Mouse (Mus musculus) lung, embryonic 14.5 days (tissue): ENCODE results near the gene Dab2. TPM values are rescaled to one million over a fixed set of nuclear protein-coding genes. Genes with fewer than 3 reads are reported as not detected.

Experiments
- ATAC-seq: fragments of 200-750 bp; cut with Nextera tagmentation; 2 replicates; pipeline ENCODE4 v1.8.0; 2017; ENCODE audit warnings: mild to moderate bottlenecking, moderate TSS enrichment, moderate library complexity; ENCODE audit not compliant: insufficient read depth
- DNase-seq: peaks from one replicate; pipeline ENCODE4 v3.0.0-alpha.2; 2015
- H3K27ac ChIP-seq: fragments of 300-500 bp; sonication (generic); 2 replicates; pipeline ENCODE4 v1.5.1; 2014; ENCODE audit warnings: low read depth, mild to moderate bottlenecking, moderate library complexity
- H3K27me3 ChIP-seq: fragments of 300-500 bp; sonication (generic); 2 replicates; pipeline ENCODE4 v1.6.1; 2014; ENCODE audit warnings: low read length, control low read depth; ENCODE audit not compliant: insufficient read depth
- H3K36me3 ChIP-seq: fragments of 300-500 bp; sonication (generic); 2 replicates; pipeline ENCODE4 v1.6.1; 2014; ENCODE audit warnings: control low read depth; ENCODE audit not compliant: insufficient read depth
- H3K4me1 ChIP-seq: fragments of 300-500 bp; sonication (generic); 2 replicates; pipeline ENCODE4 v1.6.1; 2014; ENCODE audit warnings: antibody characterized with exemption, control low read depth; ENCODE audit not compliant: insufficient read depth
- H3K4me2 ChIP-seq: fragments of 300-500 bp; sonication (generic); 2 replicates; pipeline ENCODE4 v1.6.1; 2014; ENCODE audit warnings: mild to moderate bottlenecking
- H3K4me3 ChIP-seq: fragments of 300-500 bp; sonication (generic); 2 replicates; pipeline ENCODE4 v1.5.1; 2014; ENCODE audit warnings: low read depth, low read length
- H3K9ac ChIP-seq: fragments of 300-500 bp; sonication (generic); 2 replicates; pipeline ENCODE4 v1.6.1; 2014
- H3K9me3 ChIP-seq: fragments of 300-500 bp; sonication (generic); 2 replicates; pipeline ENCODE4 v1.6.1; 2016; ENCODE audit warnings: low read depth, low read length, control low read depth
- CTCF ChIP-seq: IDR thresholded peaks from 2 replicates; pipeline ENCODE4 v1.5.1; 2016; ENCODE audit warnings: antibody characterized with exemption, low read depth
- WGBS: fragments of 180-500 bp; shearing (Covaris S2); extraction: QIAGEN DNeasy Blood & Tissue Kit; methylation state at CpG from one replicate; pipeline ENCODE4 v1.1.7; 2014; 5-methylcytosine and 5-hydroxymethylcytosine counted together
- polyA plus RNA-seq: library from polyadenylated mRNA; unstranded; fragments of >200 nt; fragmentation: Nextera tagmentation; extraction: Ambion mirVana; gene quantifications from 2 replicates; pipeline ENCODE4 v1.2.1, GENCODE M21; 2014

Dab2 gene
- polyA plus RNA-seq, 1 experiment from 2014 or later, result 50.0 TPM

- H3K36me3 ChIP-seq, result no peaks in the 10 kb centered on the region
- peak overlapping the region; percentile 59; the same call in 1 of the 2 replicates for H3K27ac ChIP-seq
- H3K9ac ChIP-seq, result no peak overlapping the region
- H3K27me3 ChIP-seq, result no peaks in the 10 kb centered on the region
- no peaks in the 10 kb centered on the region for H3K9me3 ChIP-seq
- peak overlapping the region; percentile 25 for H3K4me2 ChIP-seq
- TF ChIP-seq CTCF, result no peak
- peaks cover 14% of the 10 kb centered on the region for H3K4me1 ChIP-seq
- no peak overlapping the region for H3K4me3 ChIP-seq
- ATAC-seq (peak; percentile 59), DNase-seq (peak; percentile 83)
- 24% methylated on average over 11 of the region's 11 CpGs for WGBS
Observed at GRCm38 (mm10) chr15:6278606-6279468, 20.8 kb upstream of the Dab2 start.

GRCm38 (mm10) chr15:6280021-6280451 is 19.6 kb upstream of the Dab2 start:
- 27% methylated on average over 4 of the region's 4 CpGs for WGBS
- ATAC-seq, result peak; percentile 69
- TF ChIP-seq CTCF, result no peak
- Histone ChIP-seq H3K27ac (peak overlapping the region; percentile 59; the same call in 1 of the 2 replicates), H3K9me3 (no peaks in the 10 kb centered on the region), H3K4me2 (0 out of 2 replicates have a peak overlapping the region, but pooled peaks have one; percentile 16), H3K36me3 (no peaks in the 10 kb centered on the region), H3K9ac (no peak overlapping the region), H3K4me3 (no peak overlapping the region), H3K4me1 (peaks cover 14% of the 10 kb centered on the region), H3K27me3 (no peaks in the 10 kb centered on the region)
- peak; percentile 66 for DNase-seq

GRCm38 (mm10) chr15:6283249-6283648 is 16.3 kb upstream of the Dab2 start:
- DNase-seq, result no peak
- Histone ChIP-seq H3K27me3 (no peaks in the 10 kb centered on the region), H3K4me3 (no peak overlapping the region), H3K4me2 (no peak overlapping the region), H3K9me3 (no peaks in the 10 kb centered on the region), H3K4me1 (peaks cover 14% of the 10 kb centered on the region), H3K9ac (no peak overlapping the region), H3K36me3 (no peaks in the 10 kb centered on the region), H3K27ac (no peak overlapping the region)
- ATAC-seq, result no peak
- TF ChIP-seq CTCF, result no peak
- WGBS, result 82% methylated on average over 9 of the region's 9 CpGs

- TF ChIP-seq CTCF, result no peak
- Histone ChIP-seq H3K27ac (no peak overlapping the region), H3K36me3 (no peaks in the 10 kb centered on the region), H3K27me3 (no peaks in the 10 kb centered on the region), H3K4me1 (no peaks in the 10 kb centered on the region), H3K4me2 (no peak overlapping the region), H3K9me3 (no peaks in the 10 kb centered on the region), H3K9ac (no peak overlapping the region), H3K4me3 (no peak overlapping the region)
- 21% methylated on average over 2 of the region's 2 CpGs for WGBS
- DNase-seq (peak; percentile 27), ATAC-seq (no peak)
Observed at GRCm38 (mm10) chr15:6296071-6296470, 3.5 kb upstream of the Dab2 start.

- Histone ChIP-seq H3K9ac (no peak overlapping the region), H3K27me3 (no peaks in the 10 kb centered on the region), H3K4me1 (no peaks in the 10 kb centered on the region), H3K4me3 (no peak overlapping the region), H3K4me2 (no peak overlapping the region), H3K9me3 (no peaks in the 10 kb centered on the region), H3K36me3 (no peaks in the 10 kb centered on the region), H3K27ac (no peak overlapping the region)
- WGBS, result 78% methylated on average over 3 of the region's 3 CpGs
- no peak for ATAC-seq
- no peak for DNase-seq
- no peak for TF ChIP-seq CTCF
Observed at GRCm38 (mm10) chr15:6298726-6299125, 862 bp upstream of the Dab2 start.

GRCm38 (mm10) chr15:6302219-6302618 is 2.6 kb downstream of the Dab2 start:
- Histone ChIP-seq H3K9me3 (no peaks in the 10 kb centered on the region), H3K36me3 (no peaks in the 10 kb centered on the region), H3K27me3 (no peaks in the 10 kb centered on the region), H3K9ac (no peak overlapping the region), H3K4me1 (no peaks in the 10 kb centered on the region), H3K4me3 (no peak overlapping the region), H3K4me2 (no peak overlapping the region), H3K27ac (no peak overlapping the region)
- no peak for TF ChIP-seq CTCF
- WGBS, result 70% methylated on average over 4 of the region's 4 CpGs
- no peak for DNase-seq
- no peak for ATAC-seq

GRCm38 (mm10) chr15:6303822-6304221 is 4.2 kb downstream of the Dab2 start:
- Histone ChIP-seq H3K9ac (no peak overlapping the region), H3K27ac (no peak overlapping the region), H3K27me3 (no peaks in the 10 kb centered on the region), H3K36me3 (no peaks in the 10 kb centered on the region), H3K9me3 (no peaks in the 10 kb centered on the region), H3K4me2 (no peak overlapping the region), H3K4me1 (no peaks in the 10 kb centered on the region), H3K4me3 (no peak overlapping the region)
- WGBS, result 80% methylated on average over 2 of the region's 2 CpGs
- no peak for ATAC-seq
- no peak for DNase-seq
- TF ChIP-seq CTCF, result no peak
